Mouse (Mus musculus) embryonic facial prominence, embryonic 13.5 days (tissue): ENCODE data around the gene Suds3. TPM values are rescaled to one million over a fixed set of nuclear protein-coding genes. Genes with fewer than 3 reads are reported as not detected.

ENCODE experiments used
- ATAC-seq: fragments of 200-750 bp; cut with Nextera tagmentation; 2 replicates; pipeline ENCODE4 v1.8.0; 2017; ENCODE audit warnings: low read depth; ENCODE audit not compliant: insufficient number of reproducible peaks, insufficient read depth, low FRiP score, low TSS enrichment
- H3K27ac ChIP-seq: fragments of 300-500 bp; sonication (generic); 2 replicates; pipeline ENCODE4 v1.5.1; 2015; ENCODE audit warnings: moderate library complexity, mild to moderate bottlenecking, inconsistent platforms
- H3K27me3 ChIP-seq: fragments of 300-500 bp; sonication (generic); 2 replicates; pipeline ENCODE4 v1.6.1; 2015; ENCODE audit warnings: mild to moderate bottlenecking, inconsistent platforms
- H3K36me3 ChIP-seq: fragments of 300-500 bp; sonication (generic); 2 replicates; pipeline ENCODE4 v1.6.1; 2015; ENCODE audit warnings: mild to moderate bottlenecking, inconsistent platforms
- H3K4me1 ChIP-seq: fragments of 300-500 bp; sonication (generic); 2 replicates; pipeline ENCODE4 v1.6.1; 2015; ENCODE audit warnings: inconsistent platforms
- H3K4me2 ChIP-seq: fragments of 300-500 bp; sonication (generic); 2 replicates; pipeline ENCODE4 v1.6.1; 2015; ENCODE audit warnings: moderate library complexity, mild to moderate bottlenecking, inconsistent platforms
- H3K4me3 ChIP-seq: fragments of 300-500 bp; sonication (generic); 2 replicates; pipeline ENCODE4 v1.5.1; 2015; ENCODE audit warnings: mild to moderate bottlenecking, inconsistent platforms
- H3K9ac ChIP-seq: fragments of 300-500 bp; sonication (generic); 2 replicates; pipeline ENCODE4 v1.6.1; 2015; ENCODE audit warnings: mild to moderate bottlenecking, inconsistent platforms
- H3K9me3 ChIP-seq: fragments of 300-500 bp; sonication (generic); 2 replicates; pipeline ENCODE4 v1.6.1; 2016; ENCODE audit warnings: inconsistent platforms
- WGBS: fragments of 180-500 bp; shearing (Covaris S2); methylation state at CpG from one replicate; pipeline ENCODE4 v1.1.7; 2015; ENCODE audit warnings: mixed read lengths; 5-methylcytosine and 5-hydroxymethylcytosine counted together
- polyA plus RNA-seq: library from polyadenylated mRNA; unstranded; fragments of >200 nt; fragmentation: Nextera tagmentation; extraction: Ambion mirVana; gene quantifications from 2 replicates; pipeline ENCODE4 v1.2.1, GENCODE M21; 2015

Suds3 gene
- polyA plus RNA-seq, 1 experiment from 2014 or later: 87.8 TPM

GRCm38 (mm10) chr5:117119777-117120488 lies 4.0 kb upstream of the Suds3 start, which contains the start of gene Taok3:
Gene Taok3 (plus strand): TSS chr5:117120129.
- no peak within 1 kb of the TSS for H3K27ac ChIP-seq

GRCm38 (mm10) chr5:117118850-117119249 lies 2.9 kb upstream of the Suds3 start:
- no peak overlapping the region for H3K9ac ChIP-seq
- H3K36me3 ChIP-seq: no peaks in the 10 kb centered on the region
- peak overlapping the region; percentile 91 for H3K4me2 ChIP-seq
- ATAC-seq: no peak
- peaks cover 21% of the 10 kb centered on the region for H3K27me3 ChIP-seq
- H3K4me1 ChIP-seq: peaks cover 36% of the 10 kb centered on the region
- H3K9me3 ChIP-seq: no peaks in the 10 kb centered on the region
- WGBS: 56% methylated on average over 8 of the region's 8 CpGs
- H3K27ac ChIP-seq: no peak overlapping the region
- no peak overlapping the region for H3K4me3 ChIP-seq

More at GRCm38 (mm10) chr5:117119777-117120488, 4.0 kb upstream of the Suds3 start, which contains the start of gene Taok3:
- WGBS: under 1% methylated on average over 72 of the region's 74 CpGs
- H3K27me3 ChIP-seq: peaks cover 21% of the 10 kb centered on the region
- peak within 1 kb of the TSS; percentile 75 for H3K9ac ChIP-seq
- H3K36me3 ChIP-seq: no peaks in the 10 kb centered on the region
- peak within 1 kb of the TSS; percentile 91 for H3K4me2 ChIP-seq
- H3K9me3 ChIP-seq: no peaks in the 10 kb centered on the region
- H3K4me3 ChIP-seq: peak within 1 kb of the TSS; percentile 76
- peak; percentile 91 for ATAC-seq
- peaks cover 29% of the 10 kb centered on the region for H3K4me1 ChIP-seq

- H3K36me3 ChIP-seq: peaks cover 3% of the 10 kb centered on the region
- WGBS: 72% methylated on average over 2 of the region's 2 CpGs
Observed at GRCm38 (mm10) chr5:117118220-117118619, 2.3 kb upstream of the Suds3 start.

GRCm38 (mm10) chr5:117117716-117118115 lies 1.8 kb upstream of the Suds3 start:
- H3K4me1 ChIP-seq: peaks cover 37% of the 10 kb centered on the region
- H3K4me2 ChIP-seq: no peak overlapping the region
- no peak overlapping the region for H3K9ac ChIP-seq
- peak overlapping the region; percentile 60 for H3K27ac ChIP-seq
- no peaks in the 10 kb centered on the region for H3K9me3 ChIP-seq
- peaks cover 8% of the 10 kb centered on the region for H3K36me3 ChIP-seq
- ATAC-seq: no peak
- 39% methylated on average over 7 of the region's 7 CpGs for WGBS
- H3K27me3 ChIP-seq: peaks cover 20% of the 10 kb centered on the region
- no peak overlapping the region for H3K4me3 ChIP-seq

More at GRCm38 (mm10) chr5:117118220-117118619, 2.3 kb upstream of the Suds3 start:
- Histone ChIP-seq H3K4me1 (peaks cover 37% of the 10 kb centered on the region), H3K27me3 (peaks cover 21% of the 10 kb centered on the region), H3K9ac (no peak overlapping the region), H3K9me3 (no peaks in the 10 kb centered on the region), H3K4me2 (no peak overlapping the region), H3K27ac (peak overlapping the region; percentile 60; the same call in 1 of the 2 replicates), H3K4me3 (no peak overlapping the region)
- no peak for ATAC-seq

- Histone ChIP-seq H3K27me3 (peaks cover 15% of the 10 kb centered on the region), H3K9ac (no peak overlapping the region), H3K36me3 (peaks cover 13% of the 10 kb centered on the region), H3K27ac (peak overlapping the region; percentile 60; the same call in 1 of the 2 replicates), H3K4me3 (no peak overlapping the region), H3K4me2 (peak overlapping the region; percentile 7; the same call in 1 of the 2 replicates), H3K4me1 (peaks cover 37% of the 10 kb centered on the region), H3K9me3 (no peaks in the 10 kb centered on the region)
- WGBS: 53% methylated on average over 2 of the region's 2 CpGs
- ATAC-seq: no peak
Observed at GRCm38 (mm10) chr5:117117241-117117640, 1.3 kb upstream of the Suds3 start.

GRCm38 (mm10) chr5:117116660-117117059 lies 747 bp upstream of the Suds3 start:
- no peak for ATAC-seq
- Histone ChIP-seq H3K27ac (peak overlapping the region; percentile 60; the same call in 1 of the 2 replicates), H3K4me1 (peaks cover 35% of the 10 kb centered on the region), H3K9ac (no peak overlapping the region), H3K4me2 (no peak overlapping the region), H3K4me3 (no peak overlapping the region), H3K27me3 (peaks cover 11% of the 10 kb centered on the region), H3K9me3 (no peaks in the 10 kb centered on the region), H3K36me3 (peaks cover 19% of the 10 kb centered on the region)
- 53% methylated on average over 2 of the region's 2 CpGs for WGBS

GRCm38 (mm10) chr5:117115193-117115767 lies 633 bp downstream of the Suds3 start:
- Histone ChIP-seq H3K27me3 (no peaks in the 10 kb centered on the region), H3K9me3 (no peaks in the 10 kb centered on the region), H3K27ac (peak overlapping the region; percentile 82), H3K4me1 (peaks cover 24% of the 10 kb centered on the region), H3K36me3 (peaks cover 32% of the 10 kb centered on the region), H3K9ac (peak overlapping the region; percentile 92), H3K4me2 (peak overlapping the region; percentile 94), H3K4me3 (peak overlapping the region; percentile 94)
- under 1% methylated on average over 42 of the region's 43 CpGs for WGBS
- no peak for ATAC-seq

- Histone ChIP-seq H3K27ac (peak overlapping the region; percentile 82), H3K4me1 (peaks cover 24% of the 10 kb centered on the region), H3K36me3 (peaks cover 37% of the 10 kb centered on the region), H3K27me3 (no peaks in the 10 kb centered on the region), H3K4me3 (peak overlapping the region; percentile 94), H3K4me2 (peak overlapping the region; percentile 94), H3K9me3 (no peaks in the 10 kb centered on the region), H3K9ac (peak overlapping the region; percentile 92)
- WGBS: 6% methylated on average over 16 of the region's 16 CpGs
- ATAC-seq: no peak
Observed at GRCm38 (mm10) chr5:117114581-117115192, 1.2 kb downstream of the Suds3 start.

- Histone ChIP-seq H3K4me2 (no peak overlapping the region), H3K9ac (no peak overlapping the region), H3K27me3 (no peaks in the 10 kb centered on the region), H3K4me3 (no peak overlapping the region), H3K36me3 (peaks cover 50% of the 10 kb centered on the region), H3K9me3 (no peaks in the 10 kb centered on the region), H3K27ac (no peak overlapping the region), H3K4me1 (peaks cover 19% of the 10 kb centered on the region)
- ATAC-seq: no peak
- 91% methylated on average over 7 of the region's 7 CpGs for WGBS
Observed at GRCm38 (mm10) chr5:117113330-117113729, 2.6 kb downstream of the Suds3 start.

GRCm38 (mm10) chr5:117111774-117112112 lies 4.2 kb downstream of the Suds3 start:
- no peaks in the 10 kb centered on the region for H3K27me3 ChIP-seq
- no peak for ATAC-seq

GRCm38 (mm10) chr5:117111064-117111773 lies 4.7 kb downstream of the Suds3 start:
- ATAC-seq: no peak
- 91% methylated on average over 16 of the region's 16 CpGs for WGBS
- Histone ChIP-seq H3K9ac (no peak overlapping the region), H3K36me3 (peaks cover 72% of the 10 kb centered on the region), H3K4me3 (no peak overlapping the region), H3K4me1 (peaks cover 10% of the 10 kb centered on the region), H3K27me3 (no peaks in the 10 kb centered on the region), H3K9me3 (no peaks in the 10 kb centered on the region), H3K4me2 (no peak overlapping the region), H3K27ac (no peak overlapping the region)

More at GRCm38 (mm10) chr5:117111774-117112112, 4.2 kb downstream of the Suds3 start:
- Histone ChIP-seq H3K9me3 (no peaks in the 10 kb centered on the region), H3K4me2 (no peak overlapping the region), H3K27ac (no peak overlapping the region), H3K36me3 (peaks cover 66% of the 10 kb centered on the region), H3K9ac (no peak overlapping the region), H3K4me1 (peaks cover 15% of the 10 kb centered on the region), H3K4me3 (no peak overlapping the region)
- WGBS: 96% methylated on average over 7 of the region's 7 CpGs
